Mouse (Mus musculus) CH12.LX (cell line): ENCODE results near the gene Scpep1. TPM values are rescaled to one million over a fixed set of nuclear protein-coding genes. Genes with fewer than 3 reads are reported as not detected.

Source experiments
- DNase-seq: peaks from one replicate; pipeline ENCODE4 v3.0.0-alpha.2; 2013; ENCODE audit errors: extremely low read depth
- H3K27ac ChIP-seq: 2 replicates; pipeline ENCODE4 v1.5.1; 2012; ENCODE audit warnings: low read depth, mild to moderate bottlenecking, control low read depth, moderate library complexity; ENCODE audit not compliant: insufficient read depth
- H3K27me3 ChIP-seq: replicated peaks from 2 replicates; pipeline ENCODE3; 2012; ENCODE audit warnings: inconsistent platforms
- H3K36me3 ChIP-seq, 2 experiments: replicated peaks in 1 of 2; 2 replicates each; pipeline versions ENCODE3 to v1.6.1; 2012; ENCODE audit warnings: inconsistent platforms in 1 of 2, low read length in 1 of 2, mild to moderate bottlenecking in 1 of 2, mixed read lengths in 1 of 2, moderate library complexity in 1 of 2; ENCODE audit not compliant: control insufficient read depth in 1 of 2, insufficient read depth in 1 of 2
- H3K4me1 ChIP-seq, 2 experiments: 2 replicates each; pipeline ENCODE4 v1.6.1; 2012; ENCODE audit warnings: inconsistent platforms in 1 of 2, moderate library complexity in 1 of 2; ENCODE audit not compliant: insufficient read depth in 2 of 2, control insufficient read depth in 1 of 2
- H3K4me2 ChIP-seq: 2 replicates; pipeline ENCODE4 v1.6.1; 2012; ENCODE audit warnings: low read depth, mild to moderate bottlenecking, control low read depth; ENCODE audit not compliant: poor library complexity, insufficient read depth, severe bottlenecking
- H3K4me3 ChIP-seq, 3 experiments: fragments of 150-350 bp in 1 of 3; sonication (generic) in 1 of 3; replicated peaks in 1 of 3; 2 replicates each; pipeline versions ENCODE3 to v1.5.1; 2011 to 2012; ENCODE audit warnings: low read depth in 2 of 3, low read length in 2 of 3, mild to moderate bottlenecking in 2 of 3, moderate library complexity in 2 of 3, control low read depth in 1 of 3, improper control_type of control experiment in 1 of 3, inconsistent platforms in 1 of 3, mixed read lengths in 1 of 3; ENCODE audit not compliant: poor library complexity in 1 of 3
- H3K79me2 ChIP-seq: replicated peaks from 2 replicates; pipeline ENCODE4 v1.6.1; 2012; ENCODE audit warnings: mild to moderate bottlenecking, moderate library complexity; ENCODE audit not compliant: control insufficient read depth, poor library complexity, insufficient read depth, severe bottlenecking; ENCODE audit errors: extremely low read depth
- H3K9ac ChIP-seq: 2 replicates; pipeline ENCODE4 v1.6.1; 2012; ENCODE audit warnings: low read depth, mild to moderate bottlenecking, control low read depth, moderate library complexity; ENCODE audit not compliant: insufficient read depth
- H3K9me3 ChIP-seq: replicated peaks from 2 replicates; pipeline ENCODE3; 2012; ENCODE audit warnings: low read length, inconsistent platforms, mixed read lengths
- BHLHE40 ChIP-seq: IDR thresholded peaks from 2 replicates; pipeline ENCODE4 v1.6.1; 2011; ENCODE audit warnings: mild to moderate bottlenecking, low read depth, low read length, improper control_type of control experiment
- CHD1 ChIP-seq: IDR thresholded peaks from 2 replicates; pipeline ENCODE4 v1.6.1; 2012; ENCODE audit warnings: low read depth, low read length, improper control_type of control experiment, inconsistent platforms
- E2F4 ChIP-seq: IDR thresholded peaks from 2 replicates; pipeline ENCODE4 v1.6.1; 2011; ENCODE audit warnings: low read depth, low read length, improper control_type of control experiment; ENCODE audit not compliant: insufficient replicate concordance
- ELF1 ChIP-seq: IDR thresholded peaks from 2 replicates; pipeline ENCODE4 v1.6.1; 2014; ENCODE audit warnings: low read depth, mild to moderate bottlenecking, inconsistent platforms, low read length, improper control_type of control experiment
- EP300 ChIP-seq: IDR thresholded peaks from 2 replicates; pipeline ENCODE4 v1.6.1; 2011; ENCODE audit warnings: low read length, improper control_type of control experiment
- GABPA ChIP-seq: IDR thresholded peaks from 2 replicates; pipeline ENCODE4 v1.6.1; 2012; ENCODE audit warnings: low read depth, low read length, improper control_type of control experiment, inconsistent platforms; ENCODE audit not compliant: insufficient replicate concordance
- HCFC1 ChIP-seq: IDR thresholded peaks from 2 replicates; pipeline ENCODE4 v1.6.1; 2012; ENCODE audit warnings: low read depth, mild to moderate bottlenecking, inconsistent platforms, low read length, improper control_type of control experiment
- IRF4 ChIP-seq: IDR thresholded peaks from 2 replicates; pipeline ENCODE4 v1.6.1; 2014; ENCODE audit warnings: low read depth, mild to moderate bottlenecking, inconsistent platforms, low read length, improper control_type of control experiment
- JUN ChIP-seq: IDR thresholded peaks from 2 replicates; pipeline ENCODE4 v1.6.1; 2011; ENCODE audit warnings: low read depth, mild to moderate bottlenecking, low read length, improper control_type of control experiment, moderate library complexity; ENCODE audit not compliant: insufficient read depth
- JUND ChIP-seq: conservative IDR thresholded peaks from 2 replicates; pipeline ENCODE4 v1.6.1; 2011; ENCODE audit warnings: low read depth, low read length, improper control_type of control experiment
- MAX ChIP-seq: IDR thresholded peaks from 2 replicates; pipeline ENCODE4 v1.6.1; 2011; ENCODE audit warnings: low read length, improper control_type of control experiment
- MAZ ChIP-seq: IDR thresholded peaks from 2 replicates; pipeline ENCODE4 v1.6.1; 2012; ENCODE audit warnings: low read depth, mild to moderate bottlenecking, inconsistent platforms, low read length, improper control_type of control experiment, moderate library complexity
- MEF2A ChIP-seq: IDR thresholded peaks from 2 replicates; pipeline ENCODE4 v1.6.1; 2014; ENCODE audit warnings: low read depth, mild to moderate bottlenecking, inconsistent platforms, low read length, improper control_type of control experiment, borderline replicate concordance
- MYC ChIP-seq: IDR thresholded peaks from 2 replicates; pipeline ENCODE4 v1.6.1; 2011; ENCODE audit warnings: low read depth, mild to moderate bottlenecking, improper control_type of control experiment, low read length
- NRF1 ChIP-seq: IDR thresholded peaks from 2 replicates; pipeline ENCODE4 v1.6.1; 2014; ENCODE audit warnings: low read depth, mild to moderate bottlenecking, inconsistent platforms, low read length, improper control_type of control experiment, moderate library complexity
- PAX5 ChIP-seq: IDR thresholded peaks from 2 replicates; pipeline ENCODE4 v1.6.1; 2012; ENCODE audit warnings: low read length, inconsistent platforms, mixed read lengths
- POLR2A ChIP-seq: IDR thresholded peaks from 2 replicates; pipeline ENCODE4 v1.6.1; 2011; ENCODE audit warnings: low read depth, mild to moderate bottlenecking, improper control_type of control experiment, low read length
- POLR2AphosphoS2 ChIP-seq: IDR thresholded peaks from 2 replicates; pipeline ENCODE4 v1.6.1; 2011; ENCODE audit warnings: low read depth, low read length, improper control_type of control experiment
- RAD21 ChIP-seq: IDR thresholded peaks from 2 replicates; pipeline ENCODE4 v1.6.1; 2011; ENCODE audit warnings: low read depth, mild to moderate bottlenecking, low read length, improper control_type of control experiment, moderate library complexity
- RCOR1 ChIP-seq: conservative IDR thresholded peaks from 2 replicates; pipeline ENCODE4 v1.6.1; 2012; ENCODE audit warnings: low read depth, mild to moderate bottlenecking, inconsistent platforms, low read length, improper control_type of control experiment
- SIN3A ChIP-seq: IDR thresholded peaks from 2 replicates; pipeline ENCODE4 v1.6.1; 2012; ENCODE audit warnings: low read length, improper control_type of control experiment, inconsistent platforms
- SMC3 ChIP-seq: IDR thresholded peaks from 2 replicates; pipeline ENCODE4 v1.6.1; 2011; ENCODE audit warnings: low read depth, low read length, improper control_type of control experiment
- TBP ChIP-seq: conservative IDR thresholded peaks from 2 replicates; pipeline ENCODE4 v1.6.1; 2011; ENCODE audit warnings: low read depth, low read length, improper control_type of control experiment
- TCF12 ChIP-seq: IDR thresholded peaks from 2 replicates; pipeline ENCODE4 v1.6.1; 2014; ENCODE audit warnings: low read depth, mild to moderate bottlenecking, inconsistent platforms, low read length, improper control_type of control experiment
- UBTF ChIP-seq: IDR thresholded peaks from 2 replicates; pipeline ENCODE4 v1.6.1; 2012; ENCODE audit warnings: low read depth, mild to moderate bottlenecking, inconsistent platforms, low read length, improper control_type of control experiment, moderate library complexity
- USF1 ChIP-seq: IDR thresholded peaks from 2 replicates; pipeline ENCODE4 v1.6.1; 2014; ENCODE audit warnings: low read depth, mild to moderate bottlenecking, inconsistent platforms, low read length, improper control_type of control experiment
- USF2 ChIP-seq: conservative IDR thresholded peaks from 2 replicates; pipeline ENCODE4 v1.6.1; 2011; ENCODE audit warnings: low read depth, low read length, improper control_type of control experiment
- ZC3H11A ChIP-seq: IDR thresholded peaks from 2 replicates; pipeline ENCODE4 v1.6.1; 2012; ENCODE audit warnings: low read depth, mild to moderate bottlenecking, inconsistent platforms, low read length, improper control_type of control experiment
- ZKSCAN1 ChIP-seq: IDR thresholded peaks from 2 replicates; pipeline ENCODE4 v1.6.1; 2012; ENCODE audit warnings: low read depth, inconsistent platforms, low read length, improper control_type of control experiment, borderline replicate concordance
- ZMIZ1 ChIP-seq: IDR thresholded peaks from 2 replicates; pipeline ENCODE4 v1.6.1; 2012; ENCODE audit warnings: low read depth, mild to moderate bottlenecking, inconsistent platforms, low read length, improper control_type of control experiment
- ZNF384 ChIP-seq: IDR thresholded peaks from 2 replicates; pipeline ENCODE4 v1.6.1; 2012; ENCODE audit warnings: low read depth, low read length, improper control_type of control experiment, inconsistent platforms
- dilution Hi-C: fragments of 300-500 bp; cut with MboI; formaldehyde crosslinking; loops from 2 replicates; pipeline ENCODE4 v1.14.3; 2020; ENCODE audit warnings: low sequenced_read_pairs; ENCODE audit not compliant: extremely low pct_unique_long_range_greater_than_20kb, extremely low pct_ligation_motif_present
- in situ Hi-C: fragments of 300-500 bp; cut with MboI; formaldehyde crosslinking; loops from 3 replicates; pipeline ENCODE4 v1.14.3; 2019; ENCODE audit warnings: low sequenced_read_pairs, low pct_ligation_motif_present, low pct_unique_long_range_greater_than_20kb, mixed read lengths
- polyA plus RNA-seq: library from polyadenylated mRNA; unstranded; fragments of >175 nt; gene quantifications from 2 replicates; pipeline ENCODE4 v1.2.1, GENCODE M21; 2012; ENCODE audit warnings: low read depth; ENCODE audit not compliant: insufficient read length
- total RNA-seq, 2 experiments: library from RNA; depleted of rRNA; stranded (reverse); fragments of 300-350 nt in 1 of 2; fragments of >200 nt in 1 of 2; gene quantifications; 2 replicates each; pipeline ENCODE4 v1.2.3; 2012 to 2014

Scpep1 gene
- total and polyA plus RNA-seq, 3 experiments, result 84.5 to 210 (median 121) TPM

DNA sequence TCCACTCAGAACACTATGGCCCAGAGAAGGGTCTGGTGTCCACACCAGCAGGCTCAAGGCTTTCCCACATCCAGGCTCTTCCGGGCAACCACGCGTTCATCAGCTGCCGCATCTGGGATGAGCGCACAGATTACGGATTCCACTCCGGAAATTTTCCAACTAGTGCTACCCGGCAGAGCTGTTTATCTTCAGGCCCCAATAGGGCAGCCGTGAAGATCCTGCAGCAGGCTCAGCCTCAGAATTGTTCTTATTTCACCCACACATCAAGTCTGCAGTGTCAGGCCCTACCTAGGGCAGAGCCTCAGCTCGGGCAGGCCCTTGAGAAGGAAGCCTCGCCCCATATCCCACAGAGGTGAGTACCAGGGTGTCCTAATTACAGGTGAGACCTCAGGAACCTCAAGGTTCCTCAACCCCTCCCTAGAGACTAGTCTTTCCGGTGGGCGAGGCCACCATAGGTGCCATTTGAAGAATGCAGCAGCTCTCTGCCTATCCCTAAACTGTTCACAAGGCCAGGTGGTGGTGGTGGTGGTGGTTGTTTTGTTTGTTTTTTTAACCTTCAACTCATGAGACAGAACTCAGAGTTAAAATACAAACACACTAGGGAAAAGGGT is 4.5 kb downstream of the Scpep1 start:
- dilution Hi-C loops, result no loop called here

DNA sequence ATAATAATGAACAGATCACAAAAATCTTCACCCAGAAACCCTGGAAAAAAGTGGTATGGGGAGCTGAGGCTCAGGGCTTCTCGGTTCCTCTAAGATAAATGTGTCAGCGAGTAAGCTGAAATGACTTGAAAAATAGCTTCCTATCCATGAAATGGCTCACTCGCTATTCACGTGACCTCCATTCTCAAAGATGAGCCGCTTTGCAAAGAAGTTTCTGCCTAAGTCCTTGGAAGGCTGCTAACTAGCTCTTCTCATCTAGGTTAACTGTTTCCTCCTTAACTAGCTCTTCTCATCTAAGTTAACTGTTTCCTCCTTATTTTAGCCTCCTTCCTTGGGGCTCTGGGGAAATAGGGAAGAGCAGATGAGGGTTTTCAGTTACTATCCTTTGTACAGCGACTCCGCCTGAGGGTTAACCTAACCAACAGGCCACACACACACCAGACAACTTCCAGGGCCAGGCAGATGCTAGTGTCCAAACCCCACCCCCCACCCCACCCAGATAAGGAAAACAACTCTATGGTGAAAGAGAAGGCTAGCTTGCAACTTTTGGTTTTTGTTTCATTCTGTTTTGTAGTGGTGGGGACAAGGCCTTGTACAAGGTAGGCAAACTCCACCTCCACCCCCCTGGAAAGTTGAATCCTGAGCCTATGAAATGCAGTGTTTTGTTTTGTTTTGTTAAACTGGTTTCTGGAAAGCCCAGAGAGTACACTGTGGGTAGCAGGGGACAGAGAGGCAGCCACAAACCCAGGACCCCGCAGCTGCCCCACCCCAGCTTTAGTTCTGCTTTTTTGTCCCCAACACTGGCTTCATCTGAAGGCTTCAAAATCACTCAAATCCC is 5.2 kb downstream of the Scpep1 start:
- Histone ChIP-seq H3K36me3 (peaks cover 32 to 64% of the 10 kb centered on the region in 2 experiments), H3K9ac (peak overlapping the region; percentile 53), H3K4me1 (peaks cover 23 to 75% of the 10 kb centered on the region in 2 experiments), H3K27me3 (no peaks in the 10 kb centered on the region), H3K9me3 (no peaks in the 10 kb centered on the region), H3K79me2 (peaks cover 39% of the 10 kb centered on the region), H3K4me2 (peak overlapping the region; percentile 57), H3K4me3 (peak overlapping the region; percentile 7 to 47 (median 34)), H3K27ac (peak overlapping the region; percentile 78)
- dilution Hi-C loops (no loop called here), in situ Hi-C loops (loop anchor here (5.0 kb wide), 2 partner anchors 43 to 98 kb away; no protein-coding TSS in a partner anchor)
- DNase-seq, result peak; percentile 56
- TF ChIP-seq PAX5, result no peak
- TF ChIP-seq BHLHE40, result peak; percentile 94
- TF ChIP-seq ELF1, result 0 out of 2 replicates have a peak, but pooled peaks have one; percentile 10
- TF ChIP-seq POLR2AphosphoS2, result no peak
- TF ChIP-seq USF2, result peak; percentile 35
- TF ChIP-seq RAD21, result no peak
- TF ChIP-seq USF1, result peak; percentile 46
- peak; percentile 38 for TF ChIP-seq SIN3A
- TF ChIP-seq IRF4, result peak; percentile 66; the same call in 1 of the 2 replicates
- TF ChIP-seq HCFC1, result peak; percentile 43
- no peak; the same call in none of the 2 replicates for TF ChIP-seq ZNF384
- TF ChIP-seq RCOR1, result peak; percentile 58
- TF ChIP-seq MAX, result no peak
- TF ChIP-seq JUN, result no peak
- no peak for TF ChIP-seq E2F4
- TF ChIP-seq ZC3H11A, result no peak
- no peak; the same call in 1 of the 2 replicates for TF ChIP-seq ZKSCAN1
- TF ChIP-seq ZMIZ1, result no peak
- no peak for TF ChIP-seq NRF1
- TF ChIP-seq TBP, result no peak
- no peak for TF ChIP-seq CHD1
- no peak for TF ChIP-seq GABPA
- peak; percentile 57; the same call in 1 of the 2 replicates for TF ChIP-seq TCF12
- peak; percentile 58 for TF ChIP-seq EP300
- no peak for TF ChIP-seq JUND
- no peak for TF ChIP-seq SMC3
- 0 out of 2 replicates have a peak, but pooled peaks have one; percentile 63 for TF ChIP-seq MAZ

More for the DNA sequence above, 4.5 kb downstream of the Scpep1 start:
- no peak for DNase-seq
- TF ChIP-seq MEF2A, result no peak
- no peak for TF ChIP-seq MYC
- TF ChIP-seq ZNF384, result peak; percentile 28; the same call in 1 of the 2 replicates
- TF ChIP-seq POLR2A, result peak; percentile 4
- TF ChIP-seq UBTF, result 0 out of 2 replicates have a peak, but pooled peaks have one; percentile 49
- Histone ChIP-seq H3K9ac (peak overlapping the region; percentile 53), H3K27me3 (no peaks in the 10 kb centered on the region), H3K4me2 (peak overlapping the region; percentile 57), H3K36me3 (peaks cover 27 to 57% of the 10 kb centered on the region in 2 experiments), H3K4me1 (peaks cover 23 to 77% of the 10 kb centered on the region in 2 experiments), H3K9me3 (no peaks in the 10 kb centered on the region), H3K79me2 (peaks cover 39% of the 10 kb centered on the region), H3K27ac (peak overlapping the region; percentile 78), H3K4me3 (peak overlapping the region; percentile 7 to 47 (median 34))
- in situ Hi-C loops, result loop anchor here (5.0 kb wide), 2 partner anchors 43 to 98 kb away; no protein-coding TSS in a partner anchor
